Mouse (Mus musculus) stomach, embryonic 14.5 days (tissue): ENCODE data around the gene Plekha1. TPM values are rescaled to one million over a fixed set of nuclear protein-coding genes. Genes with fewer than 3 reads are reported as not detected.

Source experiments
- ATAC-seq: fragments of 200-750 bp; cut with Nextera tagmentation; 2 replicates; pipeline ENCODE4 v1.8.0; 2017; ENCODE audit warnings: low read depth, moderate TSS enrichment; ENCODE audit not compliant: insufficient number of reproducible peaks, insufficient read depth, low FRiP score
- H3K27ac ChIP-seq: fragments of 300-500 bp; sonication (generic); 2 replicates; pipeline ENCODE4 v1.5.1; 2014; ENCODE audit warnings: mild to moderate bottlenecking, low read length, moderate library complexity, mixed read lengths
- H3K27me3 ChIP-seq: fragments of 300-500 bp; sonication (generic); 2 replicates; pipeline ENCODE4 v1.6.1; 2014; ENCODE audit warnings: low read length, control low read depth, mixed read lengths; ENCODE audit not compliant: control insufficient read depth, insufficient read depth
- H3K36me3 ChIP-seq: fragments of 300-500 bp; sonication (generic); 2 replicates; pipeline ENCODE4 v1.6.1; 2014; ENCODE audit warnings: mild to moderate bottlenecking, control low read depth, low read length, moderate library complexity, mixed read lengths; ENCODE audit not compliant: control insufficient read depth, insufficient read depth
- H3K4me1 ChIP-seq: fragments of 300-500 bp; sonication (generic); 2 replicates; pipeline ENCODE4 v1.6.1; 2014; ENCODE audit warnings: low read length, control low read depth, mixed read lengths; ENCODE audit not compliant: control insufficient read depth, insufficient read depth
- H3K4me2 ChIP-seq: fragments of 300-500 bp; sonication (generic); replicated peaks from 2 replicates; pipeline ENCODE4 v1.6.1; 2014; ENCODE audit warnings: low read depth, low read length, control low read depth
- H3K4me3 ChIP-seq: fragments of 300-500 bp; sonication (generic); 2 replicates; pipeline ENCODE4 v1.5.1; 2014; ENCODE audit warnings: low read depth, low read length, control low read depth
- H3K9ac ChIP-seq: fragments of 300-500 bp; sonication (generic); replicated peaks from 2 replicates; pipeline ENCODE4 v1.6.1; 2014; ENCODE audit warnings: low read depth, mild to moderate bottlenecking, control low read depth, low read length, moderate library complexity, mixed read lengths
- H3K9me3 ChIP-seq: fragments of 300-500 bp; sonication (generic); 2 replicates; pipeline ENCODE4 v1.6.1; 2016; ENCODE audit warnings: low read depth, low read length, control low read depth; ENCODE audit not compliant: control insufficient read depth
- WGBS: fragments of 180-500 bp; shearing (Covaris S2); extraction: QIAGEN DNeasy Blood & Tissue Kit; methylation state at CpG from one replicate; pipeline ENCODE4 v1.1.7; 2014; 5-methylcytosine and 5-hydroxymethylcytosine counted together
- polyA plus RNA-seq: library from polyadenylated mRNA; unstranded; fragments of >200 nt; fragmentation: Nextera tagmentation; extraction: Ambion mirVana; gene quantifications from 2 replicates; pipeline ENCODE4 v1.2.1, GENCODE M21; 2014

Gene Plekha1
- polyA plus RNA-seq, 1 experiment from 2014 or later, result 47.1 TPM

GRCm38 (mm10) chr7:130847164-130847718 lies 18.3 kb upstream of the Plekha1 start:
- WGBS, result 88% methylated on average over 17 of the region's 17 CpGs
- Histone ChIP-seq H3K36me3 (no peaks in the 10 kb centered on the region), H3K27ac (no peak overlapping the region), H3K9ac (no peak overlapping the region), H3K4me3 (no peak overlapping the region), H3K9me3 (no peaks in the 10 kb centered on the region), H3K4me2 (no peak overlapping the region), H3K4me1 (no peaks in the 10 kb centered on the region), H3K27me3 (no peaks in the 10 kb centered on the region)
- no peak for ATAC-seq

- Histone ChIP-seq H3K4me2 (no peak overlapping the region), H3K27me3 (no peaks in the 10 kb centered on the region), H3K36me3 (no peaks in the 10 kb centered on the region), H3K4me1 (peaks cover 3% of the 10 kb centered on the region; the same call in 1 of the 2 replicates), H3K27ac (no peak overlapping the region), H3K9ac (no peak overlapping the region), H3K9me3 (no peaks in the 10 kb centered on the region), H3K4me3 (no peak overlapping the region)
- WGBS, result 74% methylated on average over 4 of the region's 4 CpGs
- ATAC-seq, result no peak; the same call in 1 of the 2 replicates
These were observed 10.8 kb upstream of the Plekha1 start for GRCm38 (mm10) chr7:130854684-130855292.

GRCm38 (mm10) chr7:130855681-130856080 lies 9.9 kb upstream of the Plekha1 start:
- 29% methylated on average over 3 of the region's 3 CpGs for WGBS
- no peak for ATAC-seq
- Histone ChIP-seq H3K9me3 (no peaks in the 10 kb centered on the region), H3K27ac (no peak overlapping the region), H3K36me3 (no peaks in the 10 kb centered on the region), H3K4me3 (no peak overlapping the region), H3K4me2 (no peak overlapping the region), H3K4me1 (peaks cover 6% of the 10 kb centered on the region; the same call in 1 of the 2 replicates), H3K9ac (no peak overlapping the region), H3K27me3 (no peaks in the 10 kb centered on the region)

- Histone ChIP-seq H3K4me2 (no peak overlapping the region), H3K27me3 (no peaks in the 10 kb centered on the region), H3K9me3 (no peaks in the 10 kb centered on the region), H3K4me1 (peaks cover 12% of the 10 kb centered on the region; the same call in 1 of the 2 replicates), H3K4me3 (no peak overlapping the region), H3K9ac (no peak overlapping the region), H3K27ac (no peak overlapping the region), H3K36me3 (no peaks in the 10 kb centered on the region)
- no peak for ATAC-seq
- 76% methylated on average over 6 of the region's 6 CpGs for WGBS
These were observed 7.6 kb upstream of the Plekha1 start for GRCm38 (mm10) chr7:130857973-130858372.

- WGBS, result 44% methylated on average over 5 of the region's 5 CpGs
These were observed 5.6 kb upstream of the Plekha1 start for GRCm38 (mm10) chr7:130859926-130860325.

GRCm38 (mm10) chr7:130860721-130861142 lies 4.8 kb upstream of the Plekha1 start:
- no peaks in the 10 kb centered on the region for H3K27me3 ChIP-seq
- peaks cover 9% of the 10 kb centered on the region; the same call in 1 of the 2 replicates for H3K4me1 ChIP-seq
- H3K36me3 ChIP-seq, result no peaks in the 10 kb centered on the region
- no peak overlapping the region for H3K9ac ChIP-seq
- no peak overlapping the region for H3K4me2 ChIP-seq
- no peak overlapping the region for H3K27ac ChIP-seq
- H3K4me3 ChIP-seq, result no peak overlapping the region
- no peaks in the 10 kb centered on the region for H3K9me3 ChIP-seq
- 55% methylated on average over 11 of the region's 11 CpGs for WGBS
- no peak for ATAC-seq

More at GRCm38 (mm10) chr7:130859926-130860325, 5.6 kb upstream of the Plekha1 start:
- Histone ChIP-seq H3K27ac (no peak overlapping the region), H3K4me1 (peaks cover 12% of the 10 kb centered on the region; the same call in 1 of the 2 replicates), H3K4me3 (no peak overlapping the region), H3K27me3 (no peaks in the 10 kb centered on the region), H3K9me3 (no peaks in the 10 kb centered on the region), H3K36me3 (no peaks in the 10 kb centered on the region), H3K9ac (no peak overlapping the region), H3K4me2 (no peak overlapping the region)
- no peak for ATAC-seq

- Histone ChIP-seq H3K27ac (no peak overlapping the region), H3K4me1 (peaks cover 9% of the 10 kb centered on the region; the same call in 1 of the 2 replicates), H3K4me2 (no peak overlapping the region), H3K27me3 (no peaks in the 10 kb centered on the region), H3K9ac (no peak overlapping the region), H3K9me3 (no peaks in the 10 kb centered on the region), H3K36me3 (no peaks in the 10 kb centered on the region), H3K4me3 (no peak overlapping the region)
- WGBS, result 77% methylated on average over 1 of the region's 1 CpGs
- ATAC-seq, result no peak
These were observed 3.1 kb upstream of the Plekha1 start for GRCm38 (mm10) chr7:130862501-130862900.

- no peak for ATAC-seq
- H3K27me3 ChIP-seq, result no peaks in the 10 kb centered on the region
- peaks cover 9% of the 10 kb centered on the region; the same call in 1 of the 2 replicates for H3K4me1 ChIP-seq
- 68% methylated on average over 7 of the region's 7 CpGs for WGBS
- no peak overlapping the region for H3K4me2 ChIP-seq
- H3K9ac ChIP-seq, result no peak overlapping the region
- H3K4me3 ChIP-seq, result no peak overlapping the region
- no peaks in the 10 kb centered on the region for H3K9me3 ChIP-seq
- H3K36me3 ChIP-seq, result no peaks in the 10 kb centered on the region
- no peak overlapping the region for H3K27ac ChIP-seq
These were observed 845 bp upstream of the Plekha1 start for GRCm38 (mm10) chr7:130864711-130865110.
